Mouse (Mus musculus) forebrain, embryonic 14.5 days (tissue): Measurements from ENCODE around the gene Trib3. TPM values are rescaled to one million over a fixed set of nuclear protein-coding genes. Genes with fewer than 3 reads are reported as not detected.
A peak's percentile ranks its signal among the peaks of the same experiment; 100 is the strongest.

Experiments
- ATAC-seq: fragments of 200-750 bp; cut with Nextera tagmentation; 2 replicates; pipeline ENCODE4 v1.8.0; 2017; ENCODE audit warnings: mild to moderate bottlenecking, moderate library complexity
- DNase-seq: peaks from one replicate; pipeline ENCODE4 v3.0.0-alpha.2; 2015; ENCODE audit warnings: low spot score
- H3K27ac ChIP-seq: fragments of 300-500 bp; sonication (generic); 2 replicates; pipeline ENCODE4 v1.5.1; 2014; ENCODE audit warnings: low read depth, mild to moderate bottlenecking, control low read depth, low read length, moderate library complexity
- H3K27me3 ChIP-seq: fragments of 300-500 bp; sonication (generic); replicated peaks from 2 replicates; pipeline ENCODE4 v1.6.1; 2014; ENCODE audit warnings: low read length, control low read depth, mixed read lengths; ENCODE audit not compliant: control insufficient read depth, insufficient read depth
- H3K36me3 ChIP-seq: fragments of 300-500 bp; sonication (generic); 2 replicates; pipeline ENCODE4 v1.6.1; 2014; ENCODE audit warnings: low read length, control low read depth; ENCODE audit not compliant: control insufficient read depth, insufficient read depth
- H3K4me1 ChIP-seq: fragments of 300-500 bp; sonication (generic); 2 replicates; pipeline ENCODE4 v1.6.1; 2014; ENCODE audit warnings: antibody characterized with exemption, low read length, control low read depth; ENCODE audit not compliant: control insufficient read depth, insufficient read depth
- H3K4me2 ChIP-seq: fragments of 300-500 bp; sonication (generic); 2 replicates; pipeline ENCODE4 v1.6.1; 2014; ENCODE audit warnings: mild to moderate bottlenecking, control low read depth, low read length
- H3K4me3 ChIP-seq: fragments of 300-500 bp; sonication (generic); 2 replicates; pipeline ENCODE4 v1.5.1; 2014; ENCODE audit warnings: low read depth, low read length, control low read depth
- H3K9ac ChIP-seq: fragments of 300-500 bp; sonication (generic); 2 replicates; pipeline ENCODE4 v1.6.1; 2014; ENCODE audit warnings: mild to moderate bottlenecking, low read length, control low read depth, moderate library complexity
- H3K9me3 ChIP-seq: fragments of 300-500 bp; sonication (generic); replicated peaks from 2 replicates; pipeline ENCODE4 v1.6.1; 2016; ENCODE audit warnings: low read length, control low read depth, mixed read lengths; ENCODE audit not compliant: control insufficient read depth
- WGBS: fragments of 180-500 bp; shearing (Covaris S2); extraction: QIAGEN DNeasy Blood & Tissue Kit; methylation state at CpG from one replicate; pipeline ENCODE4 v1.1.7; 2014; 5-methylcytosine and 5-hydroxymethylcytosine counted together
- polyA plus RNA-seq: library from polyadenylated mRNA; unstranded; fragments of >200 nt; fragmentation: Nextera tagmentation; extraction: Ambion mirVana; gene quantifications from 2 replicates; pipeline ENCODE4 v1.2.1, GENCODE M21; 2014

Gene Trib3
- polyA plus RNA-seq, 1 experiment from 2014 or later = 0.24 TPM

DNA sequence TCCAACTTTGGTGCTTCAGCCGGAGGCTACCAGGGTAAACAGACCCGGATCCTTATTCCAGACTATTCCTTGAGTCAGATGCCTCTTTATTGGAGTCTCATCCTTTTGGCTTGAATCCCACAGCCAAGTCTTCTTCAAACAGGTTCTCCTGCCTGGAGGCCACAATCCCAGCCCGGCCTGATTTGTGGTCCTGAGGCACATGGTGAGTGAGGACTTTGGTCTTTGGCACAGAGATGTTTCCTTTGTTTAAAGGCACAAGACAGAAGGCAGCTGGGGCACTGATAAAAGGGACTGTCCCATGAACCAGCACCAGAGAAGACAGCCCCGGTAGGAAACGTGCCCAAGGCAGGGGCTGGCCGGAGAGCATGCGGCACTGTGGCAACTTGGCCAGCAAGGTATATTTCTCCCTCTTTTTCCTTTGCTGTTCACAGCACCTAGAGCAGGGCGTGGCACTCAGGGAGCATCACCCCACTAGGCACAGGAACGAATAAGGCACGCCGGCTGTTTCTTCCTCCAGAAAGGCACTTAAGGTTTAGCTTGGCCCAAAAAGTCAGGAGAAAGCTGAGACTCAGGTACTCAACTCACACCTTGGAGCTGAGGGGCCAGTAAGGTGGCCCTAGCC lies 6.1 kb downstream of the Trib3 start:
- Histone ChIP-seq H3K4me3 (no peak overlapping the region), H3K4me1 (no peaks in the 10 kb centered on the region), H3K36me3 (no peaks in the 10 kb centered on the region), H3K9me3 (no peaks in the 10 kb centered on the region), H3K27me3 (no peaks in the 10 kb centered on the region), H3K4me2 (no peak overlapping the region), H3K27ac (no peak overlapping the region), H3K9ac (no peak overlapping the region)
- ATAC-seq (no peak), DNase-seq (no peak)
- WGBS = 83% methylated on average over 11 of the region's 11 CpGs

DNA sequence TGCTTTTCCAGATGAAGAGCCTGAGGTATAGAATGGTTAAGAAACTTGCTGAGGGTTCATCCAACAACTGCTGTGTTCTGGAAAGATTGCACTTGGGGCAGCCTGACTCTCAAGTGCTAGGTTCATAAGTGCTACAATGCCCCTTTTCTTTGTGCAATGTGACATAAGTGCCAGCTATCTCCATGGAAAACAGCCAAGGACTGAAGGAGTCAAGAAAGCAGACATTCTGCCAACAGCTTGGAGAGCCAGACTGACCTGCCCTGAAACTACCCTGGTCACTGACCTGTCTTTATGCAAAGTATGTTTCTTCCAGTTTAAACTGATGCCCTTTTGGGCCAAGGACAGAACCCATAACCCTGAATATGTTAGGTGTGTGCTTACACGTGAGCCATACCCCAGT lies 7.0 kb downstream of the Trib3 start:
- 82% methylated on average over 1 of the region's 1 CpGs for WGBS
- no peak overlapping the region for H3K9ac ChIP-seq
- H3K4me2 ChIP-seq = no peak overlapping the region
- no peak overlapping the region for H3K27ac ChIP-seq
- H3K4me1 ChIP-seq = no peaks in the 10 kb centered on the region
- ATAC-seq = no peak
- H3K9me3 ChIP-seq = no peaks in the 10 kb centered on the region
- no peaks in the 10 kb centered on the region for H3K36me3 ChIP-seq
- H3K4me3 ChIP-seq = no peak overlapping the region
- DNase-seq = no peak
- no peaks in the 10 kb centered on the region for H3K27me3 ChIP-seq

DNA sequence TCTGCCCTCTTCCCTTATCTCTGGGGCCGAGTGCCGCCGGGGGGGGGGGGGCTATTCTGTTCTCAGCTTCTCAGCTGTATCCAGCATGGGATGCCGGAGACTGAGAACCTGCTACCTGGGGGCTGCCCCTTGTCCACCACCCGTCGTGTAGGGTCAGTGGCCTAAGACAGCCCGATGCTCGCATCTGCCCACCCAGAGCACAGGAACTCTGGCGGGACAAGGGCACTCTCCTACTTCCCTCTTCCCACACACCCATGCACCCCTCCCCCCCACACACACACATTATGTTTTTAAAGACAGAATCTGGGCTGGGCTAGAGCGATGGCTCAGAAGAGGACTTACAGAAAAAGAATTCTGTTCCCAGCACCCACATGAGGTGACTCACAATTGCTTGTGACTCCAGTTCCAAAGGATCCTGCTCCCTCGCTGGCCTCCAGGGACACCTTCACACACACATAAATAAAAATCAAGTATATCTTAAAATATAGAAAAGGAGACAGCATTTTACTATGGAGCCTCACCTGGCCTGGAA lies 8.5 kb downstream of the Trib3 start:
- Histone ChIP-seq H3K9me3 (no peaks in the 10 kb centered on the region), H3K4me1 (peaks cover 10% of the 10 kb centered on the region), H3K27ac (no peak overlapping the region), H3K4me3 (no peak overlapping the region), H3K27me3 (no peaks in the 10 kb centered on the region), H3K4me2 (no peak overlapping the region), H3K36me3 (0 out of 2 replicates have a peak, but pooled peaks cover 2% of the 10 kb centered on the region), H3K9ac (no peak overlapping the region)
- ATAC-seq (no peak), DNase-seq (no peak)
- WGBS = 50% methylated on average over 11 of the region's 11 CpGs

DNA sequence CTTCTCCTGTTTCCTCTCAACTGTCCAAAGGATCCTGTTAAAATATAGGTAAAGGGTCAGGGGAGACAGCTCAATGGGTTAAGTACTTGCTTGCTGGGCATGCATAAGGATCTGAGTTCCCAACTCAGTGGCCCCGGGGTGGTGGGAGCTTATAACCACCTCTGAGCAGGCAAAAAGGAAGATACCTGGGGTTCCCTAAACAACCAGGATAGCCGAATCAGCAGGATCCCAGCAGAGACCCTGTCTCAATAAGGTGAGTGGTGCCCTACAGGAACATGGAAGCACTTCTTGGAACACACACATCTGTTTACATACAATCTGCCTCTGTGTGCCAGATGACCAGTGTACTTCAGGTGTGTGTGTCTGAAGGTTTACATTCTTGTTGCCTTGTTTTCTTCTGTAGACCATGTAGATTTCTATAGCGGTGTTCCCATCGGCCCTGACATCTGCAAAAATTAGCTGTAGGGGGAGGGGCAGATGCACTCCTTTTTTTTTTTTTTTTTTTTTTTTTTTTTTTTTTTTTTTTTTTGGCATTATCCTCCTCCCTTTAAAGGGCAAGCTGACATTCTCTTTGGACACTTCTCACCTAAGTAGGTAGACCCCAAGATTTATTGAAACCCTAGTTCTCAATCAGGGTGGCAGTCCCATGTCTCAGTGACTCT lies 10.4 kb downstream of the Trib3 start:
- no peak overlapping the region for H3K4me3 ChIP-seq
- H3K36me3 ChIP-seq = peaks cover 14% of the 10 kb centered on the region; the same call in 1 of the 2 replicates
- peaks cover 10% of the 10 kb centered on the region for H3K4me1 ChIP-seq
- H3K9ac ChIP-seq = no peak overlapping the region
- ATAC-seq (no peak), DNase-seq (no peak)
- H3K27me3 ChIP-seq = no peaks in the 10 kb centered on the region
- H3K9me3 ChIP-seq = no peaks in the 10 kb centered on the region
- H3K4me2 ChIP-seq = no peak overlapping the region; the same call in 1 of the 2 replicates
- 79% methylated on average over 4 of the region's 4 CpGs for WGBS
- no peak overlapping the region for H3K27ac ChIP-seq

DNA sequence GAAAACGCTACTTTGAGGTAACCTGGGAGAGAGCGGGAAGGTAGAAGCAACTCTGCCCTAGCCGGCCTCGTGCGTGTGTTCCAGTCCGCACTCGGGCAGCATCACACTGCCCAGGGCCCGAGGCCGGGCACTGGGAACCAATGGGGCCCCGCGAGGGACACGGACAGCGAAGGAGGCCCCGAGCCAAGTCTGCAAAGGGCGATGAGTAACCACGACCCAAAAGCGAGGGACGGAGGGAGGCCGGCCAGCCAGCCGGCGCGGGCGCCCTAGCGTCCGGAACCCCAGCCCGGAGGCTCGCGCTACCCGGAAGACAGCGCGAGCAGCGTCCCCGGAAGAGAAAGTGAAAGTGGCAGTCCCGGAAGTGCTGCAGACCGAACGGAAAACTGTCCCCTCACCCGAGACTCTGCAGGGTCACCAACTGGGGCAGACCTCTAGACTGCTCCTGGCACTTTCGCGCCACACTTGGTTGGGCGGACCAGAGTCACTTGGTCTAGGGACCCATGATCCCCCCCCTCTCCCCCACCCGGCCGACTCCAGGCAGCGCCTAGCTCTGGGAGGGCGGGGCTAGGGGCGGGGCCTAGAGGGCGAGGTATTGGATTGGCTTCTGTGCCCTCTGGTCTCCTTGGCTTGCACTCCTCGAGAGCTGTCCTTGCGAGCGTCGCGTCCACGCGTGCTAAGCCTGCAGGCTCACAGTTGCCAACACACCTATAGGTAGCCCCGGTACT lies 11.6 kb downstream of the Trib3 start, which contains the start of gene Rbck1:
Gene Rbck1 (minus strand): TSS at position 553 of the 725 bp plus-strand sequence.
- Histone ChIP-seq H3K27me3 (no peaks in the 10 kb centered on the region), H3K36me3 (peaks cover 15% of the 10 kb centered on the region), H3K4me3 (peak within 1 kb of the TSS; percentile 91), H3K9ac (peak within 1 kb of the TSS; percentile 94), H3K9me3 (no peaks in the 10 kb centered on the region), H3K27ac (peak within 1 kb of the TSS; percentile 79), H3K4me1 (peaks cover 10% of the 10 kb centered on the region), H3K4me2 (peak within 1 kb of the TSS; percentile 91)
- ATAC-seq (peak; percentile 97), DNase-seq (peak; percentile 89)
- WGBS = 0% methylated on average over 51 of the region's 54 CpGs

DNA sequence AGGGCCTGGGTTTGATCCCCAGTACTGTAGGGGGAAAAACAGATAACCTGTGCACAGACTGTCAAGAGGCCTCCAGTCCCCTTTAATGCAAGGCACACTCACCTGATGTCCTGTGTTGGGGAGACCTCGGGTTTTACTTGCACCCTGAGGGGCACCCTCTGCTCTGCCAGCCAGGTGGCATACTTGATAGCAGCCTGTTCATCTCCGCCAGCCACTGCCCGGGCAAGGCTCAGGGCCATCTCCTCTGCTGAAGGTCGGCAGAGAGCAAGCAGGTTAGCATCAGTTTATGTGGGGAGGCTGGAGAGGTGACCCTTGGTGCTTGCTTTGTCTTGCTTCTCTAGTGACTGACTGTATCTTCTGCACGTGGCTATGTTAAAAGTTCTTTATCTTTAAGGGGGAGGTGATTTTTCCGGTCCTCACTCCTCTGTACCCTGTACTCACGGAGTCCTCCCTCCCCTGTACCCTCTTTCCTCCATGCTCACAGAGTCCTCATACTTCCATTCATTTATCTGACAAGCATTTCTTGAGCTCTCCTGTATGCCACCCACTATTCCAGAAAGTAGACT lies 12.9 kb downstream of the Trib3 start:
- peak overlapping the region; percentile 91 for H3K4me2 ChIP-seq
- WGBS = 73% methylated on average over 7 of the region's 7 CpGs
- H3K9me3 ChIP-seq = no peaks in the 10 kb centered on the region
- H3K27ac ChIP-seq = no peak overlapping the region
- H3K4me3 ChIP-seq = peak overlapping the region; percentile 91
- peaks cover 10% of the 10 kb centered on the region for H3K4me1 ChIP-seq
- no peaks in the 10 kb centered on the region for H3K27me3 ChIP-seq
- H3K36me3 ChIP-seq = peaks cover 28% of the 10 kb centered on the region
- DNase-seq = no peak
- no peak for ATAC-seq
- peak overlapping the region; percentile 94; the same call in 1 of the 2 replicates for H3K9ac ChIP-seq

DNA sequence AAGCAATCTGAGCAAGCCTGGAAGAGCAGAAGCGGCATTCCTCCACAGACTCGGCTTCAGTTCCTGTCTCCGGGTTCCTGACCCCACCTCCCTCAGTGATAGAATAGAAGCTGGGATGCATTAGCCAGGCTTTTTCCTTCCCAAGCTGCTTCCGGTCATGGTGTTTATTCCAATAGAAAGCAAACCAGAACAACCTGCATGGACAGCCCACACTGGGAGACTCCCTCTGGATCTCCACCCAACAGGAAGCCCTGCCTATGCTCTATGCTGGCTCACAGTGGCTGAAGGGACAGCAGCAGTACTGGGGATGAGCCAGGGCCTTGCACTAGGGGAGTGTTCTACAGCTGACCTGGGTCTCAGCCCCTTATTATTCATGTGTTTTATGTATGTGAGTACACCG lies 15.9 kb downstream of the Trib3 start:
- Histone ChIP-seq H3K36me3 (peaks cover 58% of the 10 kb centered on the region), H3K27ac (no peak overlapping the region)

DNA sequence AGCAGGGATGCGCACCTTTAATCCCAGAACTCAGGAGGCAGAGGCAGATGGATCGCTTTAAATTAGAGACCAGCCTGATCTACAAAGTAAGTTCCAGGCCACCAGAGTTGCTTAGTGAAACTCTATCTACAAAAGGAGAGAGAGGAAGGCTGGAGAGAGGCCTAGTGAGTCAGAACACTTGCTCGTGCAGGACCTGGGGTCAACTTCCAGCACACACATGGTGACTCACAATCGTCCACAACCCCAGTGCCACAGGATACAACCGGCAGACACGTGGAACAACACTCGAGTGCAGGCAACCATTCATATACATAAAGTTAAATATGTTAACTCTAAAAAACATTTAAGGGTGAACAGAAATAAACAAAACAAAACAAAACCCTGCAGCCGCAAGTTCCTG lies 17.2 kb downstream of the Trib3 start:
- Histone ChIP-seq H3K4me2 (no peak overlapping the region), H3K36me3 (peaks cover 71% of the 10 kb centered on the region), H3K27me3 (no peaks in the 10 kb centered on the region), H3K4me1 (peaks cover 10% of the 10 kb centered on the region), H3K9me3 (no peaks in the 10 kb centered on the region), H3K27ac (no peak overlapping the region), H3K9ac (no peak overlapping the region), H3K4me3 (no peak overlapping the region)
- DNase-seq (no peak), ATAC-seq (no peak)
- 90% methylated on average over 8 of the region's 8 CpGs for WGBS

More for the DNA sequence above, 15.9 kb downstream of the Trib3 start:
- Histone ChIP-seq H3K4me2 (no peak overlapping the region), H3K4me3 (no peak overlapping the region), H3K9me3 (no peaks in the 10 kb centered on the region), H3K9ac (no peak overlapping the region), H3K27me3 (no peaks in the 10 kb centered on the region), H3K4me1 (peaks cover 10% of the 10 kb centered on the region)
- no peak for ATAC-seq
- 86% methylated on average over 5 of the region's 5 CpGs for WGBS
- DNase-seq = no peak
